Mouse (Mus musculus) liver, adult 2 months (tissue): Measurements from ENCODE around the gene Keg1.

Source experiments
- CTCF ChIP-seq: fragments of 200-500 bp; IDR thresholded peaks from 2 replicates; pipeline ENCODE4 v1.5.1; 2011; ENCODE audit warnings: low read depth, low read length, control low read depth
- POLR2A ChIP-seq: fragments of 200-500 bp; IDR thresholded peaks from 2 replicates; pipeline ENCODE4 v1.6.1; 2011; ENCODE audit warnings: low read length, control low read depth; ENCODE audit not compliant: insufficient read depth; ENCODE audit errors: extremely low read depth

DNA sequence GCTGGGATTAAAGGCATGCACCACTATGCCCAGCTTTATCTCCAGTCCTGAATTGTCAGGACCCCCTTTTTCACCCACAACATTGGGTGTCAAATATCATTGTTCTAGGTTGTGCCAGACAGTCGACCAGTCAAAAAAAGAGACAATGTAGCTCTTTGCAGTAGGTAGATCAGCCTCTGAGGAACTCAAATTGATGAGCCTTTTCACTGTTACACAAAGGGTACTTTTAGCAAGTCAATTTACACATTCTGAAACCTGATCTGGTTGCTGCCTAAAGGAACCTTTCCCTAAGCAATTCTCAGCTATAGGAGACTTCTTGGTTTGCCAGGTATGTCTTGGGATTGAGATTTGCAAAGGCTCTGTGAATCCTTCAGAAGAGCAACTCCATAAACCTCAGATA, 35.5 kb downstream of the Keg1 start:
- no peak for TF ChIP-seq CTCF
- no peak for TF ChIP-seq POLR2A
